ENCODE assay signal across 22 mouse cellular contexts in genomic region chr4:62991336-62991735, GRCm38 (mm10). TPM values are rescaled to one million over a fixed set of nuclear protein-coding genes. Genes with fewer than 3 reads are reported as not detected.
A peak's percentile ranks its signal among the peaks of the same experiment; 100 is the strongest.
DNase-seq lines count a peak whose midpoint lies in the region; ATAC-seq and TF ChIP-seq lines count a peak whose summit lies in the region.
"Had no signal": no experiment of that assay in that cellular context is flagged by ENCODE, and none has a peak within 500 bp of the region (broad histone marks: within the 10 kb centered on the region; RNA-seq: fewer than 3 reads in every experiment).

No protein-coding gene starts in this region.

- no peaks in the 10 kb centered on the region for H3K36me3 ChIP-seq in forebrain, embryonic 14.5 days (ENCODE audit: control insufficient read depth, insufficient read depth, low read length)
- H3K36me3 ChIP-seq in forebrain, postnatal 0 days (ENCODE audit: insufficient read depth) = no peaks in the 10 kb centered on the region
- H3K36me3 ChIP-seq in hindbrain, postnatal 0 days (ENCODE audit: insufficient read depth, low read length) = no peaks in the 10 kb centered on the region
- H3K36me3 ChIP-seq in hindbrain, embryonic 10.5 days = peaks cover 21% of the 10 kb centered on the region
- peaks cover 17% of the 10 kb centered on the region for H3K36me3 ChIP-seq in limb, embryonic 10.5 days
- H3K36me3 ChIP-seq: forebrain, embryonic 12.5 days had no signal

- 48% methylated on average over 11 of the region's 11 CpGs for WGBS in forebrain, embryonic 14.5 days
- 36% methylated on average over 11 of the region's 11 CpGs for WGBS in forebrain, postnatal 0 days
- 46% methylated on average over 11 of the region's 11 CpGs for WGBS in hindbrain, postnatal 0 days
- WGBS in hindbrain, embryonic 10.5 days = 93% methylated on average over 11 of the region's 11 CpGs
- 86% methylated on average over 11 of the region's 11 CpGs for WGBS in limb, embryonic 10.5 days

- ATAC-seq in forebrain, embryonic 14.5 days = peak; percentile 42; the same call in 1 of the 2 replicates
- ATAC-seq in forebrain, postnatal 0 days = no peak
- ATAC-seq in hindbrain, postnatal 0 days = no peak
- ATAC-seq: activated CD4-positive, CD25-positive, alpha-beta regulatory T cell, adult 4 months; inflammation-experienced regulatory T-cells, adult 6 months; intestine, postnatal 0 days; Patski had no signal

- H3K27me3 ChIP-seq in forebrain, embryonic 14.5 days (replicated peaks; ENCODE audit: control insufficient read depth, insufficient read depth, low read length) = no peaks in the 10 kb centered on the region
- no peaks in the 10 kb centered on the region for H3K27me3 ChIP-seq in forebrain, postnatal 0 days (ENCODE audit: insufficient read depth, low read length)
- H3K27me3 ChIP-seq in hindbrain, postnatal 0 days (ENCODE audit: insufficient read depth, low read length) = no peaks in the 10 kb centered on the region
- H3K27me3 ChIP-seq in hindbrain, embryonic 10.5 days (ENCODE audit: insufficient read depth, poor library complexity, severe bottlenecking) = no peaks in the 10 kb centered on the region
- H3K27me3 ChIP-seq in limb, embryonic 10.5 days (ENCODE audit: low read depth, poor library complexity, severe bottlenecking) = no peaks in the 10 kb centered on the region
- H3K27me3 ChIP-seq: embryonic facial prominence, embryonic 12.5 days; forebrain, embryonic 12.5 days; Patski had no signal

- no peak overlapping the region for H3K4me2 ChIP-seq in forebrain, embryonic 14.5 days (ENCODE audit: low read length)
- no peak overlapping the region for H3K4me2 ChIP-seq in forebrain, postnatal 0 days (ENCODE audit: low read depth)
- no peak overlapping the region for H3K4me2 ChIP-seq in hindbrain, postnatal 0 days (ENCODE audit: low read depth, low read length)
- H3K4me2 ChIP-seq: embryonic facial prominence, embryonic 12.5 days; forebrain, embryonic 12.5 days; hindbrain, embryonic 14.5 days had no signal

- H3K27ac ChIP-seq in forebrain, embryonic 14.5 days (ENCODE audit: low read depth, low read length) = no peak overlapping the region
- H3K27ac ChIP-seq in forebrain, postnatal 0 days (ENCODE audit: low read depth, low read length) = no peak overlapping the region
- no peak overlapping the region for H3K27ac ChIP-seq in hindbrain, postnatal 0 days
- H3K27ac ChIP-seq in hindbrain, embryonic 10.5 days = no peak overlapping the region
- H3K27ac ChIP-seq in limb, embryonic 10.5 days = no peak overlapping the region
- H3K27ac ChIP-seq: embryonic facial prominence, embryonic 12.5 days; forebrain, embryonic 12.5 days; hindbrain, embryonic 14.5 days had no signal

- no peaks in the 10 kb centered on the region for H3K9me3 ChIP-seq in forebrain, embryonic 14.5 days (replicated peaks; ENCODE audit: control insufficient read depth, low read length)
- no peaks in the 10 kb centered on the region for H3K9me3 ChIP-seq in forebrain, postnatal 0 days (ENCODE audit: low read length)
- no peaks in the 10 kb centered on the region for H3K9me3 ChIP-seq in hindbrain, postnatal 0 days (ENCODE audit: low read length)
- peaks cover 5% of the 10 kb centered on the region; the same call in 1 of the 2 replicates for H3K9me3 ChIP-seq in hindbrain, embryonic 10.5 days
- H3K9me3 ChIP-seq in limb, embryonic 10.5 days (replicated peaks) = no peaks in the 10 kb centered on the region
- H3K9me3 ChIP-seq: embryonic facial prominence, embryonic 12.5 days had no signal

- H3K4me1 ChIP-seq in forebrain, embryonic 14.5 days (ENCODE audit: control insufficient read depth, insufficient read depth, low read length) = no peaks in the 10 kb centered on the region
- no peaks in the 10 kb centered on the region for H3K4me1 ChIP-seq in forebrain, postnatal 0 days (ENCODE audit: insufficient read depth)
- H3K4me1 ChIP-seq in hindbrain, postnatal 0 days (ENCODE audit: insufficient read depth, low read length) = no peaks in the 10 kb centered on the region
- peaks cover 9% of the 10 kb centered on the region for H3K4me1 ChIP-seq in hindbrain, embryonic 10.5 days (replicated peaks)
- no peaks in the 10 kb centered on the region for H3K4me1 ChIP-seq in limb, embryonic 10.5 days
- H3K4me1 ChIP-seq: embryonic facial prominence, embryonic 12.5 days had no signal

- peak; percentile 69 for DNase-seq in forebrain, embryonic 14.5 days (ENCODE audit: low spot score)
- DNase-seq in forebrain, postnatal 0 days = no peak
- peak; percentile 29 for DNase-seq in hindbrain, postnatal 0 days (ENCODE audit: low spot score)
- no peak for DNase-seq in hindbrain, embryonic 10.5 days (ENCODE audit: low spot score)
- DNase-seq in testis, postnatal 10 days (ENCODE audit: low spot score) = peak; percentile 35
- DNase-seq in testis, postnatal 14 days (ENCODE audit: low spot score) = no peak
- DNase-seq in limb, embryonic 10.5 days (ENCODE audit: low spot score) = peak; percentile 18
- DNase-seq in gastrocnemius, adult 8-10 months (ENCODE audit: low spot score in 2 of 2) = no peak
- DNase-seq: adrenal gland, postnatal 14 days; cerebellum, adult 2 months; cerebellum, postnatal 25 days; gastrocnemius, postnatal 25 days; heart, postnatal 10 days; heart, postnatal 4 days had no signal

- H3K4me3 ChIP-seq in forebrain, embryonic 14.5 days (ENCODE audit: low read depth, low read length) = no peak overlapping the region
- H3K4me3 ChIP-seq in forebrain, postnatal 0 days (ENCODE audit: low read depth, low read length) = no peak overlapping the region
- no peak overlapping the region for H3K4me3 ChIP-seq in hindbrain, postnatal 0 days (ENCODE audit: low read length)
- no peak overlapping the region for H3K4me3 ChIP-seq in hindbrain, embryonic 10.5 days
- no peak overlapping the region for H3K4me3 ChIP-seq in limb, embryonic 10.5 days
- H3K4me3 ChIP-seq: embryonic facial prominence, embryonic 12.5 days; forebrain, embryonic 12.5 days had no signal

- no peak overlapping the region for H3K9ac ChIP-seq in forebrain, embryonic 14.5 days (ENCODE audit: low read length)
- H3K9ac ChIP-seq in forebrain, postnatal 0 days = no peak overlapping the region
- no peak overlapping the region for H3K9ac ChIP-seq in hindbrain, postnatal 0 days (replicated peaks; ENCODE audit: low read length)
- H3K9ac ChIP-seq: embryonic facial prominence, embryonic 12.5 days; forebrain, embryonic 12.5 days; hindbrain, embryonic 14.5 days had no signal

- no peak for TF ChIP-seq CTCF in forebrain, postnatal 0 days (IDR thresholded peaks at IDR 0.05; ENCODE audit: low read depth)
- no peak for TF ChIP-seq CTCF in hindbrain, postnatal 0 days (IDR thresholded peaks at IDR 0.05; ENCODE audit: low read depth)

RNA-seq across cellular contexts. Expression of gene Zfp618, which starts 26.0 kb away (rescaled TPM):
- polyA plus RNA-seq in forebrain, embryonic 14.5 days (2014; fragmentation: Nextera tagmentation; extraction: Ambion mirVana) = 14.9 and 16.3 TPM in 2 replicates
- total RNA-seq in forebrain, postnatal 0 days (2014; rRNA removed) = 13.8 and 21.9 TPM in 2 replicates
- 5.5 and 11.1 TPM in 2 replicates for polyA plus RNA-seq in forebrain, postnatal 0 days (2015; fragmentation: Nextera tagmentation; extraction: Ambion mirVana)
- total RNA-seq in hindbrain, postnatal 0 days (2014; rRNA removed) = 23.0 and 26.8 TPM in 2 replicates
- 15.9 and 16.2 TPM in 2 replicates for polyA plus RNA-seq in hindbrain, postnatal 0 days (2015; fragmentation: Nextera tagmentation; extraction: Ambion mirVana)
- 26.5 and 32.7 TPM in 2 replicates for polyA plus RNA-seq in hindbrain, embryonic 10.5 days (2016; fragmentation: Nextera tagmentation; extraction: Ambion mirVana)
- polyA plus RNA-seq in limb, embryonic 10.5 days (2016; fragmentation: Nextera tagmentation; extraction: Ambion mirVana) = 23.7 and 35.7 TPM in 2 replicates
- under 1 TPM; 0.10 to 0.20 (median 0.13) TPM for total RNA-seq in gastrocnemius, adult 8-10 months (2022)
- total RNA-seq: CH12.LX had no signal

Comparison
In these comparisons a context has a peak if more than half of its experiments do, and no peak if none do; other contexts are left out.
1. DNase-seq: peak in forebrain, embryonic 14.5 days (single experiment), hindbrain, postnatal 0 days (single experiment), testis, postnatal 10 days (single experiment) and limb, embryonic 10.5 days (single experiment); none in forebrain, postnatal 0 days (single experiment), hindbrain, embryonic 10.5 days (single experiment), testis, postnatal 14 days (single experiment) and gastrocnemius, adult 8-10 months (0 of 2).